Mouse (Mus musculus) C2C12 (cell line): ENCODE measurements around the gene Dcaf12.

ENCODE experiments used
- CEBPB ChIP-seq: IDR thresholded peaks from one replicate; pipeline ENCODE4 v1.6.1; 2011; ENCODE audit warnings: low read depth, mild to moderate bottlenecking, control low read depth, moderate library complexity
- CTCF ChIP-seq: IDR thresholded peaks from one replicate; pipeline ENCODE4 v1.5.1; 2011; ENCODE audit not compliant: control insufficient read depth, insufficient read depth, insufficient read length
- FOSL1 ChIP-seq: IDR thresholded peaks from one replicate; pipeline ENCODE4 v1.8.0; 2011; ENCODE audit warnings: mild to moderate bottlenecking, low read length; ENCODE audit not compliant: poor library complexity, insufficient read depth, severe bottlenecking
- MAX ChIP-seq: IDR thresholded peaks from one replicate; pipeline ENCODE4 v1.6.1; 2011; ENCODE audit warnings: mild to moderate bottlenecking, control low read depth
- MYOD1 ChIP-seq: IDR thresholded peaks from one replicate; pipeline ENCODE4 v1.6.1; 2011; ENCODE audit warnings: low read depth; ENCODE audit not compliant: control insufficient read depth, insufficient read length
- MYOG ChIP-seq: IDR thresholded peaks from one replicate; pipeline ENCODE4 v1.6.1; 2011; ENCODE audit not compliant: control insufficient read depth, insufficient read length; ENCODE audit errors: extremely low read depth
- USF1 ChIP-seq: IDR thresholded peaks from one replicate; pipeline ENCODE4 v1.6.1; 2011; ENCODE audit warnings: low read depth, mild to moderate bottlenecking, control low read depth, moderate library complexity

DNA sequence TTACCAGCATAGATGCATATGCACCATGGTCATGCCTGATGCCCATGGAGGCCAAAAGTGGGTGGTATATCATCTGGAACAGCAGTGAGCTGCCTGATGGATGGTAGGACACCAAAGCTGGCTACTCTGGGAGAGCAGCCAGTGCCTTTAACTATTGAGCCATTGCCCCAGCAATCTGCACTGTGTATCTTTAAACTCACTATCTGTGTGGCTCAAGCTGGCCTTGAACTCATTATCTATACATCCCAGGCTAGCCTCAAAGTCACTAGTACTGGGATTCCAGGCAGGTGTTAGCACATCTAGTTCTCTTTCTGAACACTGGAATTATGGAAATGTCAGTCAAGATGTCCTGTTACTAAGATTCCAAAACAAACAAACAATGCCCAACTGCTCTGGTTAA, 21.9 kb upstream of the Dcaf12 start:
- TF ChIP-seq MYOD1 = no peak
- no peak for TF ChIP-seq MAX
- no peak for TF ChIP-seq CTCF
- TF ChIP-seq CEBPB = no peak
- no peak for TF ChIP-seq USF1
- no peak for TF ChIP-seq MYOG
- TF ChIP-seq FOSL1 = no peak
